Comparison of ENCODE assay signal across 8 mouse cellular contexts in genomic region chr11:88650275-88650674, GRCm38 (mm10).
DNase-seq lines count a peak whose midpoint lies in the region; ATAC-seq lines count a peak whose summit lies in the region.
"Had no signal": no experiment of that assay in that cellular context is flagged by ENCODE, and none has a peak within 500 bp of the region (broad histone marks: within the 10 kb centered on the region; RNA-seq: fewer than 3 reads in every experiment).

No protein-coding gene starts in this region.

- peak; percentile 26 for DNase-seq in brain, embryonic 18.5 days (ENCODE audit: low read depth, low spot score)
- peak; percentile 74 for DNase-seq in cerebellum, adult 9-11 months
- peak; percentile 66 to 73 for DNase-seq in heart, postnatal 10 days
- peak; percentile 91 for DNase-seq in left cerebral cortex, postnatal 4 days
- no peak for DNase-seq in urinary bladder, postnatal 36 days (ENCODE audit: low spot score in 2 of 2)
- DNase-seq: lung, embryonic 14.5 days had no signal

- no peak for ATAC-seq in erythroblast, adult 5-6 weeks (replicated peaks; ENCODE audit: low FRiP score, poor library complexity, severe bottlenecking)
- ATAC-seq in megakaryocyte-erythroid progenitor cell, adult 5-6 weeks (replicated peaks; ENCODE audit: low FRiP score, low TSS enrichment, poor library complexity, severe bottlenecking): no peak

- intact Hi-C loops in heart, postnatal 10 days (cut with DNase I): no loop called here
- intact Hi-C loops in left cerebral cortex, postnatal 4 days (cut with DNase I): no loop called here

Comparison
In these comparisons a context has a peak if more than half of its experiments do, and no peak if none do; other contexts are left out.
1. DNase-seq: peak in brain, embryonic 18.5 days (single experiment), cerebellum, adult 9-11 months (single experiment), heart, postnatal 10 days (2 of 2) and left cerebral cortex, postnatal 4 days (single experiment); none in urinary bladder, postnatal 36 days (0 of 2).